Mouse (Mus musculus) embryonic facial prominence, embryonic 11.5 days (tissue): Measurements from ENCODE around the gene Cyp2b10. TPM values are rescaled to one million over a fixed set of nuclear protein-coding genes. Genes with fewer than 3 reads are reported as not detected.

Experiments used
- ATAC-seq: fragments of 200-750 bp; cut with Nextera tagmentation; replicated peaks from 2 replicates; pipeline ENCODE4 v1.8.0; 2017; ENCODE audit warnings: low read depth; ENCODE audit not compliant: insufficient number of reproducible peaks, low FRiP score, low TSS enrichment
- DNase-seq: peaks from one replicate; pipeline ENCODE4 v3.0.0-alpha.2; 2015; ENCODE audit warnings: low spot score
- H3K27ac ChIP-seq: fragments of 300-500 bp; sonication (generic); replicated peaks from 2 replicates; pipeline ENCODE4 v1.5.1; 2014; ENCODE audit warnings: mild to moderate bottlenecking, low read depth, low read length, control low read depth
- H3K27me3 ChIP-seq: fragments of 300-500 bp; sonication (generic); 2 replicates; pipeline ENCODE4 v1.6.1; 2014; ENCODE audit warnings: mild to moderate bottlenecking, low read length, moderate library complexity, mixed read lengths; ENCODE audit not compliant: control insufficient read depth, insufficient read depth
- H3K36me3 ChIP-seq: fragments of 300-500 bp; sonication (generic); replicated peaks from 2 replicates; pipeline ENCODE4 v1.6.1; 2014; ENCODE audit warnings: low read depth, mild to moderate bottlenecking, low read length, moderate library complexity, mixed read lengths; ENCODE audit not compliant: control insufficient read depth, insufficient read depth
- H3K4me1 ChIP-seq: fragments of 300-500 bp; sonication (generic); 2 replicates; pipeline ENCODE4 v1.6.1; 2014; ENCODE audit warnings: low read length, mixed read lengths; ENCODE audit not compliant: control insufficient read depth, insufficient read depth
- H3K4me2 ChIP-seq: fragments of 300-500 bp; sonication (generic); 2 replicates; pipeline ENCODE4 v1.6.1; 2014; ENCODE audit warnings: low read depth, mild to moderate bottlenecking, control low read depth, low read length, moderate library complexity
- H3K4me3 ChIP-seq: fragments of 300-500 bp; sonication (generic); 2 replicates; pipeline ENCODE4 v1.5.1; 2014; ENCODE audit warnings: low read depth, low read length, control low read depth
- H3K9ac ChIP-seq: fragments of 300-500 bp; sonication (generic); replicated peaks from 2 replicates; pipeline ENCODE4 v1.6.1; 2014; ENCODE audit warnings: mild to moderate bottlenecking, control low read depth, low read length
- H3K9me3 ChIP-seq: fragments of 300-500 bp; sonication (generic); replicated peaks from 2 replicates; pipeline ENCODE4 v1.6.1; 2016; ENCODE audit warnings: mild to moderate bottlenecking, low read length, inconsistent platforms, mixed read lengths; ENCODE audit not compliant: control insufficient read depth
- WGBS: fragments of 180-500 bp; shearing (Covaris S2); extraction: QIAGEN DNeasy Blood & Tissue Kit; methylation state at CpG from one replicate; pipeline ENCODE4 v1.1.7; 2014; 5-methylcytosine and 5-hydroxymethylcytosine counted together
- polyA plus RNA-seq: library from polyadenylated mRNA; unstranded; fragments of >200 nt; fragmentation: Nextera tagmentation; extraction: Ambion mirVana; gene quantifications from 2 replicates; pipeline ENCODE4 v1.2.1, GENCODE M21; 2014

Gene Cyp2b10
- polyA plus RNA-seq, 1 experiment from 2014 or later = not detected

GRCm38 (mm10) chr7:25898064-25898463, 644 bp downstream of the Cyp2b10 start:
- DNase-seq (no peak), ATAC-seq (no peak)
- Histone ChIP-seq H3K36me3 (no peaks in the 10 kb centered on the region), H3K27me3 (no peaks in the 10 kb centered on the region), H3K4me3 (no peak overlapping the region), H3K4me1 (no peaks in the 10 kb centered on the region), H3K9ac (no peak overlapping the region), H3K27ac (no peak overlapping the region), H3K4me2 (no peak overlapping the region), H3K9me3 (no peaks in the 10 kb centered on the region)
- WGBS = 93% methylated on average over 7 of the region's 7 CpGs

GRCm38 (mm10) chr7:25902061-25902690, 4.8 kb downstream of the Cyp2b10 start:
- Histone ChIP-seq H3K27me3 (no peaks in the 10 kb centered on the region), H3K9ac (no peak overlapping the region), H3K4me2 (no peak overlapping the region), H3K4me3 (no peak overlapping the region), H3K9me3 (no peaks in the 10 kb centered on the region), H3K27ac (no peak overlapping the region), H3K4me1 (no peaks in the 10 kb centered on the region), H3K36me3 (no peaks in the 10 kb centered on the region)
- no peak for ATAC-seq
- DNase-seq = no peak
- WGBS = 72% methylated on average over 8 of the region's 8 CpGs

GRCm38 (mm10) chr7:25903156-25903555, 5.7 kb downstream of the Cyp2b10 start:
- H3K36me3 ChIP-seq = no peaks in the 10 kb centered on the region
- no peak for DNase-seq

GRCm38 (mm10) chr7:25904066-25904465, 6.6 kb downstream of the Cyp2b10 start:
- H3K27ac ChIP-seq = no peak overlapping the region
- no peak overlapping the region for H3K4me3 ChIP-seq
- H3K36me3 ChIP-seq = no peaks in the 10 kb centered on the region
- H3K9ac ChIP-seq = no peak overlapping the region
- H3K4me1 ChIP-seq = no peaks in the 10 kb centered on the region
- WGBS = 39% methylated on average over 3 of the region's 3 CpGs
- peak; percentile 34 for DNase-seq
- no peaks in the 10 kb centered on the region for H3K9me3 ChIP-seq
- H3K4me2 ChIP-seq = no peak overlapping the region
- no peak for ATAC-seq
- no peaks in the 10 kb centered on the region for H3K27me3 ChIP-seq

More at GRCm38 (mm10) chr7:25903156-25903555, 5.7 kb downstream of the Cyp2b10 start:
- no peaks in the 10 kb centered on the region for H3K9me3 ChIP-seq
- H3K9ac ChIP-seq = no peak overlapping the region
- H3K4me2 ChIP-seq = no peak overlapping the region
- no peak for ATAC-seq
- no peak overlapping the region for H3K4me3 ChIP-seq
- no peaks in the 10 kb centered on the region for H3K4me1 ChIP-seq
- H3K27ac ChIP-seq = no peak overlapping the region
- 44% methylated on average over 12 of the region's 14 CpGs for WGBS
- H3K27me3 ChIP-seq = no peaks in the 10 kb centered on the region

GRCm38 (mm10) chr7:25904489-25904888, 7.1 kb downstream of the Cyp2b10 start:
- Histone ChIP-seq H3K9me3 (no peaks in the 10 kb centered on the region), H3K27ac (no peak overlapping the region), H3K4me1 (no peaks in the 10 kb centered on the region), H3K27me3 (no peaks in the 10 kb centered on the region), H3K4me2 (no peak overlapping the region), H3K4me3 (no peak overlapping the region), H3K9ac (no peak overlapping the region), H3K36me3 (no peaks in the 10 kb centered on the region)
- no peak for ATAC-seq
- 69% methylated on average over 10 of the region's 10 CpGs for WGBS
- no peak for DNase-seq

GRCm38 (mm10) chr7:25907380-25907779, 10.0 kb downstream of the Cyp2b10 start:
- no peak overlapping the region for H3K4me3 ChIP-seq
- WGBS = 64% methylated on average over 6 of the region's 6 CpGs
- no peaks in the 10 kb centered on the region for H3K27me3 ChIP-seq
- no peaks in the 10 kb centered on the region for H3K9me3 ChIP-seq
- no peaks in the 10 kb centered on the region for H3K4me1 ChIP-seq
- no peak overlapping the region for H3K4me2 ChIP-seq
- no peaks in the 10 kb centered on the region for H3K36me3 ChIP-seq
- no peak overlapping the region for H3K9ac ChIP-seq
- ATAC-seq (no peak), DNase-seq (no peak)
- no peak overlapping the region for H3K27ac ChIP-seq

GRCm38 (mm10) chr7:25910046-25910445, 12.6 kb downstream of the Cyp2b10 start:
- no peak overlapping the region for H3K27ac ChIP-seq
- WGBS = 77% methylated on average over 2 of the region's 2 CpGs
- H3K36me3 ChIP-seq = no peaks in the 10 kb centered on the region
- no peak overlapping the region for H3K4me2 ChIP-seq
- H3K4me1 ChIP-seq = no peaks in the 10 kb centered on the region
- ATAC-seq (no peak), DNase-seq (no peak)
- no peak overlapping the region for H3K9ac ChIP-seq
- no peaks in the 10 kb centered on the region for H3K27me3 ChIP-seq
- H3K9me3 ChIP-seq = no peaks in the 10 kb centered on the region
- no peak overlapping the region for H3K4me3 ChIP-seq

- 76% methylated on average over 1 of the region's 1 CpGs for WGBS
- no peak overlapping the region for H3K4me2 ChIP-seq
- ATAC-seq = no peak
- DNase-seq = no peak
- no peak overlapping the region for H3K9ac ChIP-seq
- H3K36me3 ChIP-seq = no peaks in the 10 kb centered on the region
- H3K27me3 ChIP-seq = no peaks in the 10 kb centered on the region
- H3K27ac ChIP-seq = no peak overlapping the region
- H3K4me3 ChIP-seq = no peak overlapping the region
- no peaks in the 10 kb centered on the region for H3K4me1 ChIP-seq
- H3K9me3 ChIP-seq = no peaks in the 10 kb centered on the region
These were observed 18.7 kb downstream of the Cyp2b10 start for GRCm38 (mm10) chr7:25916116-25916515.
